Mouse (Mus musculus) forebrain, postnatal 0 days (tissue): ENCODE measurements around the gene Cfap161. TPM values are rescaled to one million over a fixed set of nuclear protein-coding genes. Genes with fewer than 3 reads are reported as not detected.

Source experiments
- ATAC-seq: fragments of 200-750 bp; cut with Nextera tagmentation; 2 replicates; pipeline ENCODE4 v1.8.0; 2017; ENCODE audit warnings: mild to moderate bottlenecking, moderate library complexity
- DNase-seq: peaks from one replicate; pipeline ENCODE4 v3.0.0-alpha.2; 2015
- H3K27ac ChIP-seq: fragments of 300-500 bp; sonication (generic); 2 replicates; pipeline ENCODE4 v1.5.1; 2014; ENCODE audit warnings: low read depth, mild to moderate bottlenecking, antibody characterized with exemption, low read length, moderate library complexity, mixed read lengths
- H3K27me3 ChIP-seq: fragments of 300-500 bp; sonication (generic); 2 replicates; pipeline ENCODE4 v1.6.1; 2014; ENCODE audit warnings: mild to moderate bottlenecking, low read length, mixed read lengths; ENCODE audit not compliant: insufficient read depth
- H3K36me3 ChIP-seq: fragments of 300-500 bp; sonication (generic); 2 replicates; pipeline ENCODE4 v1.6.1; 2014; ENCODE audit warnings: mild to moderate bottlenecking, moderate library complexity; ENCODE audit not compliant: insufficient read depth
- H3K4me1 ChIP-seq: fragments of 300-500 bp; sonication (generic); 2 replicates; pipeline ENCODE4 v1.6.1; 2014; ENCODE audit warnings: antibody characterized with exemption; ENCODE audit not compliant: insufficient read depth
- H3K4me2 ChIP-seq: fragments of 300-500 bp; sonication (generic); 2 replicates; pipeline ENCODE4 v1.6.1; 2014; ENCODE audit warnings: low read depth, mild to moderate bottlenecking, moderate library complexity
- H3K4me3 ChIP-seq: fragments of 300-500 bp; sonication (generic); 2 replicates; pipeline ENCODE4 v1.5.1; 2014; ENCODE audit warnings: low read depth, low read length, mixed read lengths
- H3K9ac ChIP-seq: fragments of 300-500 bp; sonication (generic); 2 replicates; pipeline ENCODE4 v1.6.1; 2014; ENCODE audit warnings: mild to moderate bottlenecking
- H3K9me3 ChIP-seq: fragments of 300-500 bp; sonication (generic); 2 replicates; pipeline ENCODE4 v1.6.1; 2016; ENCODE audit warnings: low read length
- CTCF ChIP-seq: sonication (generic); IDR thresholded peaks from 2 replicates; pipeline ENCODE4 v1.5.1; 2016; ENCODE audit warnings: antibody characterized with exemption, control low read depth, low read depth
- WGBS: fragments of 180-500 bp; shearing (Covaris S2); extraction: QIAGEN DNeasy Blood & Tissue Kit; methylation state at CpG from one replicate; pipeline ENCODE4 v1.1.7; 2014; 5-methylcytosine and 5-hydroxymethylcytosine counted together
- polyA plus RNA-seq: library from polyadenylated mRNA; unstranded; fragments of >200 nt; fragmentation: Nextera tagmentation; extraction: Ambion mirVana; gene quantifications from 2 replicates; pipeline ENCODE4 v1.2.1, GENCODE M21; 2015
- total RNA-seq: library from RNA; depleted of rRNA; stranded (reverse); fragments of >200 nt; gene quantifications from 2 replicates; pipeline ENCODE4 v1.2.3, GENCODE M21; 2014

Cfap161 gene
- total and polyA plus RNA-seq, 2 experiments from 2014 or later: 2.7 to 3.9 TPM

GRCm38 (mm10) chr7:83826808-83827207 is 32.1 kb upstream of the Cfap161 start:
- no peak overlapping the region for H3K9ac ChIP-seq
- no peaks in the 10 kb centered on the region for H3K9me3 ChIP-seq
- ATAC-seq (no peak), DNase-seq (no peak)
- WGBS: 77% methylated on average over 2 of the region's 2 CpGs
- H3K4me2 ChIP-seq: no peak overlapping the region
- no peaks in the 10 kb centered on the region for H3K4me1 ChIP-seq
- no peak overlapping the region for H3K4me3 ChIP-seq
- no peak for TF ChIP-seq CTCF
- no peaks in the 10 kb centered on the region for H3K36me3 ChIP-seq
- H3K27me3 ChIP-seq: no peaks in the 10 kb centered on the region
- H3K27ac ChIP-seq: no peak overlapping the region

- Histone ChIP-seq H3K36me3 (no peaks in the 10 kb centered on the region), H3K4me1 (no peaks in the 10 kb centered on the region), H3K9ac (no peak overlapping the region), H3K4me3 (no peak overlapping the region), H3K27me3 (no peaks in the 10 kb centered on the region), H3K4me2 (no peak overlapping the region), H3K9me3 (no peaks in the 10 kb centered on the region), H3K27ac (no peak overlapping the region)
- 81% methylated on average over 2 of the region's 2 CpGs for WGBS
- no peak for DNase-seq
- no peak for TF ChIP-seq CTCF
- peak; percentile 51; the same call in 1 of the 2 replicates for ATAC-seq
Observed at GRCm38 (mm10) chr7:83821951-83822350, 27.3 kb upstream of the Cfap161 start.

- 95% methylated on average over 5 of the region's 5 CpGs for WGBS
- no peak for TF ChIP-seq CTCF
- no peak overlapping the region for H3K4me2 ChIP-seq
- DNase-seq (no peak), ATAC-seq (no peak)
- no peaks in the 10 kb centered on the region for H3K27me3 ChIP-seq
- no peaks in the 10 kb centered on the region for H3K9me3 ChIP-seq
- no peaks in the 10 kb centered on the region for H3K36me3 ChIP-seq
- H3K4me1 ChIP-seq: no peaks in the 10 kb centered on the region
- H3K27ac ChIP-seq: no peak overlapping the region
- H3K9ac ChIP-seq: no peak overlapping the region
- H3K4me3 ChIP-seq: no peak overlapping the region
Observed at GRCm38 (mm10) chr7:83816886-83817285, 22.2 kb upstream of the Cfap161 start.

GRCm38 (mm10) chr7:83815646-83816045 is 21.0 kb upstream of the Cfap161 start:
- no peak for TF ChIP-seq CTCF
- Histone ChIP-seq H3K4me1 (0 out of 2 replicates have a peak, but pooled peaks cover under 1% of the 10 kb centered on the region), H3K4me2 (no peak overlapping the region), H3K36me3 (no peaks in the 10 kb centered on the region), H3K9me3 (no peaks in the 10 kb centered on the region), H3K9ac (no peak overlapping the region), H3K27ac (no peak overlapping the region), H3K4me3 (no peak overlapping the region), H3K27me3 (no peaks in the 10 kb centered on the region)
- WGBS: 91% methylated on average over 1 of the region's 1 CpGs
- ATAC-seq: no peak
- no peak for DNase-seq

GRCm38 (mm10) chr7:83813993-83814392 is 19.3 kb upstream of the Cfap161 start:
- H3K27me3 ChIP-seq: no peaks in the 10 kb centered on the region
- no peaks in the 10 kb centered on the region for H3K36me3 ChIP-seq
- ATAC-seq (no peak), DNase-seq (no peak)
- H3K27ac ChIP-seq: no peak overlapping the region
- TF ChIP-seq CTCF: no peak
- no peaks in the 10 kb centered on the region for H3K9me3 ChIP-seq
- WGBS: 10% methylated on average over 4 of the region's 4 CpGs
- H3K9ac ChIP-seq: no peak overlapping the region
- H3K4me1 ChIP-seq: peaks cover 11% of the 10 kb centered on the region; the same call in 1 of the 2 replicates
- no peak overlapping the region for H3K4me3 ChIP-seq
- no peak overlapping the region for H3K4me2 ChIP-seq

- Histone ChIP-seq H3K36me3 (no peaks in the 10 kb centered on the region), H3K4me1 (peaks cover 11% of the 10 kb centered on the region; the same call in 1 of the 2 replicates), H3K27ac (no peak overlapping the region), H3K9ac (no peak overlapping the region), H3K4me2 (no peak overlapping the region), H3K4me3 (no peak overlapping the region), H3K27me3 (no peaks in the 10 kb centered on the region), H3K9me3 (no peaks in the 10 kb centered on the region)
- DNase-seq (no peak), ATAC-seq (no peak)
- 22% methylated on average over 3 of the region's 3 CpGs for WGBS
- no peak for TF ChIP-seq CTCF
Observed at GRCm38 (mm10) chr7:83813465-83813864, 18.8 kb upstream of the Cfap161 start.

GRCm38 (mm10) chr7:83813016-83813415 is 18.3 kb upstream of the Cfap161 start:
- Histone ChIP-seq H3K4me1 (peaks cover 11% of the 10 kb centered on the region; the same call in 1 of the 2 replicates), H3K4me3 (no peak overlapping the region), H3K27ac (no peak overlapping the region), H3K4me2 (no peak overlapping the region), H3K9me3 (no peaks in the 10 kb centered on the region), H3K36me3 (no peaks in the 10 kb centered on the region), H3K27me3 (no peaks in the 10 kb centered on the region), H3K9ac (no peak overlapping the region)
- DNase-seq (no peak), ATAC-seq (no peak)
- TF ChIP-seq CTCF: no peak
- WGBS: 89% methylated on average over 6 of the region's 6 CpGs
